Mouse (Mus musculus): ENCODE measurements around the gene Xpnpep1.

Gene Xpnpep1

GRCm38 (mm10) chr19:53030279-53030678 is 9.7 kb downstream of the Xpnpep1 start:
- DNase-seq: no peak

GRCm38 (mm10) chr19:53029686-53030085 is 10.3 kb downstream of the Xpnpep1 start:
- DNase-seq: no peak

- no peak for DNase-seq
Measured at GRCm38 (mm10) chr19:53029045-53029444, 11.0 kb downstream of the Xpnpep1 start.

GRCm38 (mm10) chr19:53028216-53028615 is 11.8 kb downstream of the Xpnpep1 start:
- no peak for DNase-seq

- DNase-seq: no peak
Measured at GRCm38 (mm10) chr19:53023189-53023588, 16.8 kb downstream of the Xpnpep1 start.

- no peak for DNase-seq
Measured at GRCm38 (mm10) chr19:53022037-53022614, 17.9 kb downstream of the Xpnpep1 start.

GRCm38 (mm10) chr19:53021537-53021936 is 18.5 kb downstream of the Xpnpep1 start:
- no peak for DNase-seq

- DNase-seq: peak; percentile 65
Measured at GRCm38 (mm10) chr19:53019716-53020463, 20.1 kb downstream of the Xpnpep1 start.

GRCm38 (mm10) chr19:53017954-53018353 is 22.1 kb downstream of the Xpnpep1 start:
- peak; percentile 76 for DNase-seq

- no peak for DNase-seq
Measured at GRCm38 (mm10) chr19:53017248-53017647, 22.8 kb downstream of the Xpnpep1 start.

GRCm38 (mm10) chr19:53014910-53015710 is 24.9 kb downstream of the Xpnpep1 start:
- DNase-seq: no peak

- DNase-seq: no peak
Measured at GRCm38 (mm10) chr19:53013744-53014143, 26.3 kb downstream of the Xpnpep1 start.

GRCm38 (mm10) chr19:53013341-53013740 is 26.7 kb downstream of the Xpnpep1 start:
- DNase-seq: no peak

- no peak for DNase-seq
Measured at GRCm38 (mm10) chr19:53010941-53011340, 29.1 kb downstream of the Xpnpep1 start.

GRCm38 (mm10) chr19:53008921-53009320 is 31.1 kb downstream of the Xpnpep1 start:
- DNase-seq: no peak

GRCm38 (mm10) chr19:53008020-53008705 is 31.9 kb downstream of the Xpnpep1 start:
- DNase-seq: peak; percentile 76

- DNase-seq: no peak
Measured at GRCm38 (mm10) chr19:53005978-53006377, 34.0 kb downstream of the Xpnpep1 start.

- DNase-seq: no peak
Measured at GRCm38 (mm10) chr19:53003554-53004365, 36.3 kb downstream of the Xpnpep1 start.

GRCm38 (mm10) chr19:53002166-53003095 is 37.6 kb downstream of the Xpnpep1 start:
- no peak for DNase-seq

- DNase-seq: no peak
Measured at GRCm38 (mm10) chr19:52992880-52993440, 47.1 kb downstream of the Xpnpep1 start.

- no peak for DNase-seq
Measured at GRCm38 (mm10) chr19:52991924-52992323, 48.1 kb downstream of the Xpnpep1 start.
